ENCODE assay signal across 9 mouse cellular contexts in genomic region chr13:20288393-20288792, GRCm38 (mm10).
A peak's percentile ranks its signal among the peaks of the same experiment; 100 is the strongest.
DNase-seq lines count a peak whose midpoint lies in the region; ATAC-seq and TF ChIP-seq lines count a peak whose summit lies in the region.
"Had no signal": no experiment of that assay in that cellular context is flagged by ENCODE, and none has a peak within 500 bp of the region (broad histone marks: within the 10 kb centered on the region; RNA-seq: fewer than 3 reads in every experiment).

No protein-coding gene starts in this region.

- intact Hi-C loops in gastrocnemius, adult 2 months (cut with DNase I) = no loop called here
- intact Hi-C loops in heart, postnatal 10 days (cut with DNase I) = no loop called here

- TF ChIP-seq CTCF in gastrocnemius, adult 2 months (IDR thresholded peaks at IDR 0.05) = no peak

- H3K27ac ChIP-seq in gastrocnemius, adult 2 months = 0 out of 2 replicates have a peak overlapping the region, but pooled peaks have one; percentile 9
- H3K27ac ChIP-seq: limb, embryonic 15.5 days had no signal

- H3K4me3 ChIP-seq in gastrocnemius, adult 2 months = no peak overlapping the region
- H3K4me3 ChIP-seq: limb, embryonic 15.5 days had no signal

- ATAC-seq in erythroblast, adult 5-6 weeks (replicated peaks; ENCODE audit: low FRiP score, poor library complexity, severe bottlenecking) = no peak

- DNase-seq in gastrocnemius, adult 2 months = peak; percentile 55
- no peak for DNase-seq in gastrocnemius, postnatal 10 days
- DNase-seq in embryo, embryonic 11 days = peak; percentile 58
- DNase-seq in heart, postnatal 10 days = peak; percentile 56 to 58
- DNase-seq in lung, postnatal 10 days = peak; percentile 74
- DNase-seq in testis, postnatal 10 days (ENCODE audit: low spot score) = no peak
- DNase-seq in frontal cortex, postnatal 25 days (ENCODE audit: low spot score in 2 of 2) = no peak

Comparison
In these comparisons a context has a peak if more than half of its experiments do, and no peak if none do; other contexts are left out.
1. DNase-seq: peak in gastrocnemius, adult 2 months (single experiment), embryo, embryonic 11 days (single experiment), heart, postnatal 10 days (2 of 2) and lung, postnatal 10 days (single experiment); none in gastrocnemius, postnatal 10 days (single experiment), testis, postnatal 10 days (single experiment) and frontal cortex, postnatal 25 days (0 of 2).